Mouse (Mus musculus) megakaryocyte, embryonic 14.5 days (primary cell): ENCODE results near the gene Myl12a.

Experiments
- FLI1 ChIP-seq: IDR thresholded peaks from 2 replicates; pipeline ENCODE4 v1.6.1; 2012; ENCODE audit warnings: low read length, inconsistent platforms, mixed read lengths
- GATA1 ChIP-seq: IDR thresholded peaks from 3 replicates; pipeline ENCODE4 v1.6.1; 2012; ENCODE audit warnings: mixed read lengths, low read length, inconsistent platforms, borderline replicate concordance

DNA sequence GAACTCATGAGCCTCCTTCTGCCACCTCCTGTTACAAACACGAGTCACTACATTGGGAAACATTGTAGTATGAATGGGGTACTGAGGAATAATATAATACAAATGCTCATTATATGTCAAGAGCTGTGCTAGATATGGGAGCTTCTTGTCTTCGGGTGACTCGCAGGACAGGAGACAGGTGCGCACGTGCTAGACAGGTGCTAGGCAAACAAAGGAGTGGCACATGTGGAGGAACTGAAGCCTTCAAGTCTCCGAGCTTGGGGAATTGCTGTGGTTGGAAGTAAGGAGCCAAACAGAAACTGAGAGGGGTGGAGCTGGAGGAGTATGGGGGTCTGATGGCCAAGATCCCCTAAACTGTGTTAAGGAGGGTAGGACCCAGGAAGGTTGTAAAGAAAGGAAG is 10.4 kb upstream of the Myl12a start:
- TF ChIP-seq GATA1 = no peak
- no peak for TF ChIP-seq FLI1
